Mouse (Mus musculus) megakaryocyte, embryonic 14.5 days (primary cell): ENCODE data around the gene Adgrg1. TPM values are rescaled to one million over a fixed set of nuclear protein-coding genes. Genes with fewer than 3 reads are reported as not detected.
A peak's percentile ranks its signal among the peaks of the same experiment; 100 is the strongest.

Experiments used
- H3K27me3 ChIP-seq: replicated peaks from 2 replicates; pipeline ENCODE3; 2012; ENCODE audit warnings: inconsistent platforms
- H3K36me3 ChIP-seq: replicated peaks from 2 replicates; pipeline ENCODE3; 2012; ENCODE audit warnings: low read length, inconsistent platforms, mixed read lengths
- H3K4me1 ChIP-seq: 2 replicates; pipeline ENCODE4 v1.6.1; 2012; ENCODE audit warnings: inconsistent platforms
- H3K4me3 ChIP-seq: replicated peaks from 2 replicates; pipeline ENCODE3; 2012; ENCODE audit warnings: moderate library complexity, mild to moderate bottlenecking, inconsistent platforms
- H3K9me3 ChIP-seq: 2 replicates; pipeline ENCODE4 v1.6.1; 2012; ENCODE audit warnings: inconsistent platforms
- FLI1 ChIP-seq: IDR thresholded peaks from 2 replicates; pipeline ENCODE4 v1.6.1; 2012; ENCODE audit warnings: low read length, inconsistent platforms, mixed read lengths
- GATA1 ChIP-seq: IDR thresholded peaks from 3 replicates; pipeline ENCODE4 v1.6.1; 2012; ENCODE audit warnings: mixed read lengths, low read length, inconsistent platforms, borderline replicate concordance
- polyA plus RNA-seq: library from polyadenylated mRNA; stranded (reverse); fragments of >175 nt; gene quantifications from 2 replicates; pipeline ENCODE4 v1.2.3, GENCODE M21; 2012; ENCODE audit warnings: low replicate concordance; ENCODE audit not compliant: insufficient read depth

Gene Adgrg1
- polyA plus RNA-seq, 1 experiment = 388 TPM

GRCm38 (mm10) chr8:94952086-94952485 is 22.5 kb upstream of the Adgrg1 start:
- no peaks in the 10 kb centered on the region for H3K36me3 ChIP-seq
- peaks cover 2% of the 10 kb centered on the region for H3K27me3 ChIP-seq
- no peak for TF ChIP-seq FLI1
- TF ChIP-seq GATA1 = no peak
- H3K4me3 ChIP-seq = peak overlapping the region; percentile 38
- peaks cover 77% of the 10 kb centered on the region for H3K4me1 ChIP-seq
- H3K9me3 ChIP-seq = no peaks in the 10 kb centered on the region

- H3K36me3 ChIP-seq = no peaks in the 10 kb centered on the region
- H3K27me3 ChIP-seq = no peaks in the 10 kb centered on the region
- TF ChIP-seq FLI1 (no peak), GATA1 (no peak)
- peaks cover 80% of the 10 kb centered on the region for H3K4me1 ChIP-seq
- no peaks in the 10 kb centered on the region for H3K9me3 ChIP-seq
- H3K4me3 ChIP-seq = peak overlapping the region; percentile 85
Observed at GRCm38 (mm10) chr8:94953624-94954367, 20.8 kb upstream of the Adgrg1 start.

GRCm38 (mm10) chr8:94954368-94954737 is 20.2 kb upstream of the Adgrg1 start:
- H3K27me3 ChIP-seq = no peaks in the 10 kb centered on the region
- H3K36me3 ChIP-seq = no peaks in the 10 kb centered on the region
- H3K4me1 ChIP-seq = peaks cover 81% of the 10 kb centered on the region
- TF ChIP-seq FLI1 = no peak
- no peak for TF ChIP-seq GATA1
- H3K9me3 ChIP-seq = no peaks in the 10 kb centered on the region
- H3K4me3 ChIP-seq = peak overlapping the region; percentile 85

- Histone ChIP-seq H3K36me3 (peaks cover 2% of the 10 kb centered on the region), H3K27me3 (no peaks in the 10 kb centered on the region), H3K4me1 (peaks cover 80% of the 10 kb centered on the region), H3K9me3 (no peaks in the 10 kb centered on the region), H3K4me3 (peak overlapping the region; percentile 85)
- TF ChIP-seq FLI1 = no peak
- no peak for TF ChIP-seq GATA1
Observed at GRCm38 (mm10) chr8:94954921-94955758, 19.4 kb upstream of the Adgrg1 start.

- TF ChIP-seq FLI1 (no peak), GATA1 (no peak)
- Histone ChIP-seq H3K36me3 (peaks cover 6% of the 10 kb centered on the region), H3K9me3 (no peaks in the 10 kb centered on the region), H3K4me3 (no peak overlapping the region), H3K27me3 (no peaks in the 10 kb centered on the region), H3K4me1 (peaks cover 79% of the 10 kb centered on the region)
Observed at GRCm38 (mm10) chr8:94956078-94956574, 18.4 kb upstream of the Adgrg1 start.

GRCm38 (mm10) chr8:94962201-94962600 is 12.3 kb upstream of the Adgrg1 start:
- Histone ChIP-seq H3K4me3 (no peak overlapping the region), H3K9me3 (no peaks in the 10 kb centered on the region), H3K4me1 (peaks cover 88% of the 10 kb centered on the region), H3K27me3 (no peaks in the 10 kb centered on the region), H3K36me3 (peaks cover 6% of the 10 kb centered on the region)
- TF ChIP-seq GATA1 (no peak), FLI1 (no peak)

- Histone ChIP-seq H3K9me3 (no peaks in the 10 kb centered on the region), H3K36me3 (peaks cover 9% of the 10 kb centered on the region), H3K4me1 (peaks cover 99% of the 10 kb centered on the region), H3K27me3 (no peaks in the 10 kb centered on the region), H3K4me3 (peak overlapping the region; percentile 78)
- TF ChIP-seq GATA1 (peak; percentile 75; the same call in 1 of the 3 replicates), FLI1 (no peak)
Observed at GRCm38 (mm10) chr8:94964828-94965227, 9.7 kb upstream of the Adgrg1 start.

- peaks cover 5% of the 10 kb centered on the region for H3K36me3 ChIP-seq
- no peaks in the 10 kb centered on the region for H3K27me3 ChIP-seq
- no peak overlapping the region for H3K4me3 ChIP-seq
- H3K9me3 ChIP-seq = no peaks in the 10 kb centered on the region
- TF ChIP-seq GATA1 (no peak), FLI1 (no peak)
- peaks cover 100% of the 10 kb centered on the region for H3K4me1 ChIP-seq
Observed at GRCm38 (mm10) chr8:94966578-94966977, 8.0 kb upstream of the Adgrg1 start.

- Histone ChIP-seq H3K4me3 (peak overlapping the region; percentile 34), H3K4me1 (peaks cover 100% of the 10 kb centered on the region), H3K27me3 (no peaks in the 10 kb centered on the region)
Observed at GRCm38 (mm10) chr8:94967071-94967470, 7.5 kb upstream of the Adgrg1 start.

GRCm38 (mm10) chr8:94967554-94967953 is 7.0 kb upstream of the Adgrg1 start:
- no peak for TF ChIP-seq FLI1
- TF ChIP-seq GATA1 = no peak
- no peak overlapping the region for H3K4me3 ChIP-seq
- H3K27me3 ChIP-seq = no peaks in the 10 kb centered on the region
- peaks cover 100% of the 10 kb centered on the region for H3K4me1 ChIP-seq
- peaks cover 7% of the 10 kb centered on the region for H3K36me3 ChIP-seq
- no peaks in the 10 kb centered on the region for H3K9me3 ChIP-seq

More at GRCm38 (mm10) chr8:94967071-94967470, 7.5 kb upstream of the Adgrg1 start:
- Histone ChIP-seq H3K36me3 (peaks cover 7% of the 10 kb centered on the region), H3K9me3 (no peaks in the 10 kb centered on the region)
- TF ChIP-seq FLI1 (no peak), GATA1 (no peak)
